Mouse (Mus musculus): ENCODE data around the gene Fpr-rs7.

Fpr-rs7 gene

DNA sequence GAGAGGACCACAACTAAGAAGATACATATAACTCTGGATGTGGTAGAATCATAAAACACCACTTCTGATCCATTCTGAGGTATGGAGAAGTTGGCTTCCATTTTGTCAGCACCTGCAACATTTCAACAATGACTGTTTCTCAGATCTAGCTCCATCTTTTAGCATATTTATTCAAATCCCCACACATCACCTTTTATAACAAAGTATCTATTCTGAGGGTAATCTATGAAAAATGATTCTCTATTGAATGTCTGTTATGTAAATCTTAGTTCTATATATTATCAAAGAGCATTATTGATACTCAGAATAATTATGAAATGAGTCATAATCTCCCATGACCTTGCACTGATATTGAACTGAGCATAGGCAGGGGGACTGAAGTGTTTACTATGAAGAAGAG, at the start of gene Fpr-rs7:
Gene Fpr-rs7, minus strand, starts transcription at position 101 of the 400 bp plus-strand sequence.
- DNase-seq (ENCODE audit: low spot score in 2 of 2), result no peak

GRCm38 (mm10) chr17:20074090-20074489, 39.9 kb downstream of the Fpr-rs7 start:
- no peak for DNase-seq (ENCODE audit: low spot score in 2 of 2)

DNA sequence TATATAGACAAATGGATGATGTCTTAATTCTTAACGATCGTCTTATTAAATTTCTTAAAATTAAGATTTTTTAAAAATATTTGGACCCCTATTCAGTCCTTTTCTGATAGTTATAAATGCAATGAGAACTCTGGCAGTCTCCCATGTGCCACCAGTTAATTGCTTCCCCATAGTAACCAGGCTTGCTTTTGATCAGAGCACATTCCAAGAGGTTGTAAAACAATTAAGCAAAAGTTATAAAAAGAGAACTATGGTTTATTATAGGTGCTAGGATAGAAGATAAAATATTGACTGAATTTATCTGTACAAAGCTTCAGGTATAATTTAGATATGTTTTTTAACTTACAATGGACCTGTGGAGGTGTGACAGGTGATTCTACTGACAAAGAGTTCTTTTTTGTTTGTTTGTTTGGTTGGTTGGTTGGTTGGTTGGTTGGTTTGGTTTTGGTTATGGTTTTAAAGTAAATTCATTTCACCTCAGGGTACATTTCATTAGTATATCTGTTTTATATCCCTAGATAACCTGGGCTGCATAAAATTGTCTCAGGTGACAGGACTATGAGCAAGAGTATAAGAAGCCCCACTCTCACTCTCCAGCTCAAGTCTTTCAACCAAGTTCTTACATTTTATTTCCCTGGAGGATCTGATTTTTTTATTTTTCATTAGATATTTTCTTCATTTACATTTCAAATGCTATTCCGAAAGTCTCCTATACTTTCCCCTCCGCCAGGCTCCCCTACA, 42.2 kb downstream of the Fpr-rs7 start:
- DNase-seq (ENCODE audit: low spot score in 2 of 2), result no peak

Measured in natural killer cell, adult 2 months (primary cell).